Mouse (Mus musculus) testis, adult 2 months (tissue): Measurements from ENCODE around the gene Cfap97d2. TPM values are rescaled to one million over a fixed set of nuclear protein-coding genes. Genes with fewer than 3 reads are reported as not detected.

Experiments used
- H3K27ac ChIP-seq: fragments of 200-500 bp; 2 replicates; pipeline ENCODE4 v1.5.1; 2012; ENCODE audit warnings: low read depth, low read length; ENCODE audit not compliant: control insufficient read depth, insufficient read depth
- H3K27me3 ChIP-seq: fragments of 200-500 bp; 2 replicates; pipeline ENCODE4 v1.6.1; 2012; ENCODE audit warnings: mild to moderate bottlenecking, low read length, moderate library complexity; ENCODE audit not compliant: control insufficient read depth, insufficient read depth
- H3K36me3 ChIP-seq: fragments of 200-500 bp; 2 replicates; pipeline ENCODE4 v1.6.1; 2012; ENCODE audit warnings: mild to moderate bottlenecking, low read length; ENCODE audit not compliant: control insufficient read depth, insufficient read depth
- H3K4me1 ChIP-seq: fragments of 200-500 bp; 2 replicates; pipeline ENCODE4 v1.6.1; 2012; ENCODE audit warnings: low read length; ENCODE audit not compliant: control insufficient read depth, insufficient read depth
- H3K4me3 ChIP-seq: fragments of 200-500 bp; 2 replicates; pipeline ENCODE4 v1.5.1; 2012; ENCODE audit warnings: low read depth, mild to moderate bottlenecking, low read length, moderate library complexity, mixed read lengths; ENCODE audit not compliant: control insufficient read depth
- CTCF ChIP-seq: fragments of 200-500 bp; IDR thresholded peaks from 2 replicates; pipeline ENCODE4 v1.5.1; 2012; ENCODE audit warnings: low read depth, mild to moderate bottlenecking, inconsistent platforms, low read length, moderate library complexity; ENCODE audit not compliant: control insufficient read depth, insufficient read depth, insufficient replicate concordance
- POLR2A ChIP-seq: fragments of 200-500 bp; IDR thresholded peaks from 2 replicates; pipeline ENCODE4 v1.6.1; 2012; ENCODE audit warnings: low read depth, mild to moderate bottlenecking, inconsistent platforms, low read length, moderate library complexity; ENCODE audit not compliant: control insufficient read depth
- polyA plus RNA-seq: library from polyadenylated mRNA; depleted of rRNA; stranded (reverse); fragments of >200 nt; gene quantifications from 2 replicates; pipeline ENCODE4 v1.2.3, GENCODE M21; 2012

The Cfap97d2 gene
- polyA plus RNA-seq, 1 experiment, result 1.8 TPM

DNA sequence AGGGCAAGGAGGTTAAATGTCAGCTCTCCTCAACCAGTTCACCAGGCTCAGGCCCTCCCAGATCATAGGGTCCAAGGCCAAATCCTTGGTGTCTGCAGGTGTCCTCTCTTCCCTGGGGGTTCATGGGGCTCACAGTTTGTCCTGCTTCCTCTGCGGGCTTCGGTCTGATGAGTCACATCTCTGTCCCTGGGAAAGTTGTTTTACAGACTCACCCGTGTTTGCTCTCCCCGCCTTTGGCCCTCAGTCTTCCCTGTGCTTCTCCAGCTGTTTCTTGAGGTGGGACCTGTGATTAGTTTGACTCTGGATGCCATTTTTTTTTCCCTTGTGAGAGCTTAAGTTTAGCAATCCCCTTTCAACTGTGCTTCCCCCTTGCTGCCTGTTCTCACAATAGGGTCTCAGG lies 9.5 kb upstream of the Cfap97d2 start:
- no peaks in the 10 kb centered on the region for H3K36me3 ChIP-seq
- H3K4me1 ChIP-seq, result peaks cover 9% of the 10 kb centered on the region
- H3K27ac ChIP-seq, result no peak overlapping the region
- no peak for TF ChIP-seq POLR2A
- no peak for TF ChIP-seq CTCF
- no peak overlapping the region for H3K4me3 ChIP-seq
- no peaks in the 10 kb centered on the region for H3K27me3 ChIP-seq

GRCm38 (mm10) chr8:13697196-13697595 lies 8.5 kb upstream of the Cfap97d2 start:
- Histone ChIP-seq H3K27me3 (no peaks in the 10 kb centered on the region), H3K36me3 (no peaks in the 10 kb centered on the region), H3K4me3 (no peak overlapping the region), H3K27ac (no peak overlapping the region), H3K4me1 (peaks cover 9% of the 10 kb centered on the region)
- TF ChIP-seq POLR2A, result no peak
- TF ChIP-seq CTCF, result no peak

DNA sequence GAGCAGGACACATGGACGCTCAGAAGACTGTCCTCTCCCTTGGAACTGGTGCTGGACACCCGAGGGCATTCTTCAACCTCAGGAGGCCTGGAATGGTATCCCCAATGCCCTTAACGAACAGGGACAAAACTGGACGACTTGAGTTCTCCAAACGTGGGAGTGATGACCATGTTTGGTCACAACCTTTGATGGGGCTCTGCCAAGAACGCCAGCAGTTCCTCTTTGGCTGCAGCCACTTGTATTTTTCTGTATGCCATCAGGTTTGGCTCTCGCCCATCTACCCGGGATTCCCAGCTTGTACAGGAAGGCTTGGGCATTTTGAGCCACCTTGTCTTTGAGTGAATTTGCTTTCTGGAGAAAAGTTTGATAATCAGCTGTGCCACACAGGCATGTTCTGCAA lies 8.0 kb upstream of the Cfap97d2 start:
- H3K27ac ChIP-seq, result no peak overlapping the region
- no peaks in the 10 kb centered on the region for H3K36me3 ChIP-seq
- TF ChIP-seq POLR2A, result no peak
- TF ChIP-seq CTCF, result no peak

DNA sequence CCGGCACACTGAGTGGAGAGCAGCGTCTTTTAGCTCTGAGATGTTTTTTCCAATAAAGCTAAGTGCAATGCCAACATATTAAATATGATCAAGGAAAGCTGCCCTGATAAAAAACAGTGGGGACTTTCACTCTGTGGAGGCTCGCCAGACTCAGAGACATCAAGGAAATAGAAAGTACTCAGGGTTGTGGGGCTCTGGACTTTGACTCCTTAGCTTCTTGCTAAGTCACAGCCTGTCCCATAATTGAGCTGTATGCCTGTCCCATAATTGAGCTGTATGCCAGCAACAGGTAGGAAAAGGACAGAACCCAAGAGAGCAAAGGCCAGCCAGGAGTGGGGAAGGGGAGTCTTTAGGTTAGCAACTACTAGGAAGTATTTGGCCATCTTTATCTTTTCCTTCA lies 7.4 kb upstream of the Cfap97d2 start:
- H3K36me3 ChIP-seq, result no peaks in the 10 kb centered on the region
- H3K4me3 ChIP-seq, result no peak overlapping the region
- peaks cover 9% of the 10 kb centered on the region for H3K4me1 ChIP-seq
- no peaks in the 10 kb centered on the region for H3K27me3 ChIP-seq
- no peak overlapping the region for H3K27ac ChIP-seq
- TF ChIP-seq POLR2A (no peak), CTCF (no peak)

More for the DNA sequence above, 8.0 kb upstream of the Cfap97d2 start:
- H3K27me3 ChIP-seq, result no peaks in the 10 kb centered on the region
- peaks cover 9% of the 10 kb centered on the region for H3K4me1 ChIP-seq
- H3K4me3 ChIP-seq, result no peak overlapping the region

GRCm38 (mm10) chr8:13699323-13699949 lies 6.3 kb upstream of the Cfap97d2 start:
- TF ChIP-seq POLR2A (no peak), CTCF (no peak)
- H3K4me3 ChIP-seq, result no peak overlapping the region
- H3K27me3 ChIP-seq, result no peaks in the 10 kb centered on the region
- no peak overlapping the region for H3K27ac ChIP-seq
- H3K4me1 ChIP-seq, result peaks cover 9% of the 10 kb centered on the region
- no peaks in the 10 kb centered on the region for H3K36me3 ChIP-seq

DNA sequence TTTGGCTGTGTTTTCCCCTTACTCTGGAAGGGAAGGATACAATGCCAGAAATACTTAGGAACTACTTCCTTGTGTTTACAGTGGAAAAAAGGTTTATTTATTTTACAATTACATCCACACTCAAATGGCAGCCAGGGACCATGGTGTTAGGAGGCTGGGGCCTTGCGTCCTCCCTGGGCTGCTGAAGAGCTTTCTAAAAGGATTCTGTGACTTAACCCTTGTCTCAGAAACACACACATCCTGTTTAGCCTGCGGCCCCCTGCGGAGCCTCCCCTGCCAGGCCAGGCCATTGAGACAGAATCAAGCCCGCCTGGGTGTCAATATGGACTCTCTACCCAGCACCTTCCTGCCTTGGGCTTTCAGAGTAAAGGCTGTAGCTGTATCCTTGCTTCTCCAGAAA lies 2.9 kb upstream of the Cfap97d2 start:
- no peak overlapping the region for H3K27ac ChIP-seq
- H3K4me3 ChIP-seq, result no peak overlapping the region
- H3K4me1 ChIP-seq, result peaks cover 15% of the 10 kb centered on the region
- no peaks in the 10 kb centered on the region for H3K36me3 ChIP-seq
- no peak for TF ChIP-seq POLR2A
- TF ChIP-seq CTCF, result no peak
- H3K27me3 ChIP-seq, result no peaks in the 10 kb centered on the region

DNA sequence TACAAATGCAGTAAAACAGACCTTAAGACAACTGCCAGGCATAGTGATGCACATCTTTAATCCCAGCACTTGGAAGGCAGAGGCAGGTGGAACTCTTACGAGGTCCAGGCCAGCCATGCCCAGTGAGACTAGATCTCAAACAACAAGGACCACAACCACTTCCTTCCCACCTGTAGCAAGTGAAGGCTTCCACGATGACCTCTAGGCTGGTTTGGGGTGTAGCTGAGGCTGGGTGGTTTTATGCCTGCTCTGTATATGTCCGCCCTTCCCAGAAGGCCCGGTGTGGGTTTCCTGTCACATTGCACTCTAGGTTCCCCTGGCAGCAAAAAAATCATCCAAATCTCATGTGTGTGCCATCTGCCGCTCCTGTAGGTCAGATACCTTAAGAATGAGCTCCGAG lies 1.9 kb upstream of the Cfap97d2 start:
- TF ChIP-seq CTCF (no peak), POLR2A (no peak)
- Histone ChIP-seq H3K27me3 (no peaks in the 10 kb centered on the region), H3K36me3 (no peaks in the 10 kb centered on the region), H3K4me1 (peaks cover 16% of the 10 kb centered on the region), H3K27ac (no peak overlapping the region), H3K4me3 (no peak overlapping the region)
